Mouse (Mus musculus): ENCODE data around the gene Cul9. TPM values are rescaled to one million over a fixed set of nuclear protein-coding genes. Genes with fewer than 3 reads are reported as not detected.

Cul9 gene
- polyA plus RNA-seq, 1 experiment from 2014 or later = 9.8 TPM

DNA sequence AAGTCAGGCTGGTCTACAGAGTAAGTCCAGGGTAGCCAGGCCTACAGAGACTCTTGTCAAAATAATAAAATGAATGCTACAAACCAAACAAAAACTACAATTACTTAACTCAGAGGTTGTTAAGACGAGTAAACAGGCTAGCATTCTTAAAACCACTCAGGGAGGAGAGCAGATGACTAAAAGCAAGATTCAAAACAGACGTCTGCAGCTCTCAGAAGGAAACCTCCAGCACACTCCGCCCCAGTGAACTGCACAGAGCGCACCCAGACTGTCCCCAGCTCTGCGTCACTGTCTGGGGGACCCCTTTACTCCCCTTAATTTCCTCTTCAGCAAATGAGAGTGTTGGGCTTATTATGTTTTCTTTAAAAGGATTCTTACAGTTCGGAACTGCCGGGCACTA, 6.0 kb upstream of the Cul9 start:
- Histone ChIP-seq H3K36me3 (replicated peaks) (peaks cover 40% of the 10 kb centered on the region), H3K27ac (peak overlapping the region; percentile 87), H3K4me3 (replicated peaks) (no peak overlapping the region), H3K4me2 (peak overlapping the region; percentile 26), H3K4me1 (peaks cover 38% of the 10 kb centered on the region), H3K27me3 (peaks cover 14% of the 10 kb centered on the region; the same call in 1 of the 2 replicates), H3K9ac (no peak overlapping the region), H3K9me3 (no peaks in the 10 kb centered on the region)
- whole genome bisulfite sequencing = 79% methylated on average over 7 of the region's 7 CpGs
- no peak for ATAC-seq (ENCODE audit: low FRiP score)

DNA sequence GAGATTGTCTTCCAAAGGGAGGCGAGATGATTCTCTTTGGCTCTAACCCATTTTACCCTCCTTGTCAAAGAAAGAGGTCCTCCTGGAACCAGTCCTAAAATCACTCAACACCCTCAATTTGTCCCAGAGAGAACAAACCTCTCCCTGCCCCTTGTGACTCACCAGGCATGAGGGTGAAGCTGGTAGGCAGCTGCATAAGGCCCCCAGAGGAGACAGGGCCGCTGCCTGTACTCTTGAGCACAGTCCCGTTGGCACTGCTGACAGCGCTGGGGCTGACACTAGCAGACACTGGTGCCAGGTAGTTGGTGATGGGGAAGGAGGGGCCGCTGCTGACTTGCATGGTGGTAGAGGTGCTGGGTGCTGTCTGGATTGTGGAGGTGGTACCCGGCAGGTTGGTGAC, 5.2 kb upstream of the Cul9 start:
- ATAC-seq (ENCODE audit: low FRiP score) = no peak
- H3K9ac ChIP-seq = no peak overlapping the region
- WGBS = 91% methylated on average over 6 of the region's 6 CpGs
- H3K4me3 ChIP-seq (replicated peaks) = no peak overlapping the region
- peaks cover 22% of the 10 kb centered on the region; the same call in 1 of the 2 replicates for H3K27me3 ChIP-seq
- H3K4me1 ChIP-seq = peaks cover 39% of the 10 kb centered on the region
- H3K36me3 ChIP-seq (replicated peaks) = peaks cover 40% of the 10 kb centered on the region
- no peak overlapping the region for H3K4me2 ChIP-seq
- H3K27ac ChIP-seq = no peak overlapping the region
- H3K9me3 ChIP-seq = no peaks in the 10 kb centered on the region

DNA sequence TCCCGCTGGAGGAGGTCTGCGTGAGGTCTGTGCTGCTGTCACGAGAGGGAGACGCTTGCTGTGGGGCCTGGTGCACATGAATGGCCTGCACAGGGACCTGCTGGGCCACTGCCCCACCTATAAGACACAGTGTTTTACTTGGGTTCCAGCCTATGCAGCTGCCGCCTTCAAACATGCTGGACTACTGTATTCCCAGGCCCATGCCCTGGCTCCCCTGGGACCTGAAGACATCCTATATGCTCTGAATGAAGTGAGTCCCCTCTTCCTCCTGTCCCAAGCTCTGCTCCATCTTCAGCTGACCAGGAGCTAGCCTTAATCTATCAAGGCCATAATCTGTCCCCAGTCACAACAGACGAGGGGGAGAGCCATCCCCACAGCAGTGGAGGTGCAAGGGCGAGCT, 4.7 kb upstream of the Cul9 start:
- WGBS = 90% methylated on average over 7 of the region's 7 CpGs
- no peak for ATAC-seq (ENCODE audit: low FRiP score)
- H3K4me1 ChIP-seq = peaks cover 41% of the 10 kb centered on the region

DNA sequence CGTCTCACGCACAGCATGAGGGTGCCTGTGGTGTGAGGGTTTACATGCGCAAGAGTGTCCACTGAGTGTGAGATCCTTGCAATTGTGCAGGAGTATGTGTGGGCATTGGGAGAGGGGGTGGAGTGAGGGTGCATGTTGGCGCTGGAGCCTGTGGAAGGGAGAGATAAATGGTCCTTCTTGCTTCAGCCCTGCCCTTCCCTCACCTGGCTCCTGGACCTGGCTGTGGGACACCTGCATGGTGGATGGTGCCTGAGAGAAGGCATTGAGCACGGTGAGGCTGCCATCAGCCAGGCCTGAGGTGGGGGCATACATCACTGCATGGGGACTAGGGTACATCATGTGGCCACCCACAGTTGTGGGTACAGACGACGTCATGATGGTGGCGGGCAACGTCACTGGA, 3.5 kb upstream of the Cul9 start:
- no peak for ATAC-seq (ENCODE audit: low FRiP score)

More for the DNA sequence above, 4.7 kb upstream of the Cul9 start:
- H3K27me3 ChIP-seq = peaks cover 26% of the 10 kb centered on the region; the same call in 1 of the 2 replicates
- no peak overlapping the region for H3K27ac ChIP-seq
- no peak overlapping the region for H3K9ac ChIP-seq
- H3K4me2 ChIP-seq = no peak overlapping the region
- no peak overlapping the region for H3K4me3 ChIP-seq (replicated peaks)
- H3K9me3 ChIP-seq = no peaks in the 10 kb centered on the region
- peaks cover 40% of the 10 kb centered on the region for H3K36me3 ChIP-seq (replicated peaks)

DNA sequence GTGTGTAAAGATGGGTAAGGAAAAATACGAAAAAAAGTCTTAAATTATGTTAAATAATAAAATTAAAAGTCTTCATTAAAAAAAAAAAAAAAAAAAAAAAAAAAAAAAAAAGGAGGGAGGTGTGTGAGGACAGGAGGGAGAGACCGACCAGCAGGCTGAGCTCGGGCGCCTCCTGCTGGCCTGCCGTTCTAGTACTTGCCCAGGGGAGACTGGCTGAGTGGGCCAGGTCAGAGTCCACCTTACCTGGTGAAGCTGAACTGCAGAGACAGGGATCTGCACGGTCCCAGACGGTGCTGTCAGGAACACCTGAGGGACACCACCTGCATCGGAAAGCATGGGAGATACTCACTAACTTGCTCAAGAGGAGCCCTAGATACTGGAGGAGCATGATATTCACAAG, 3.0 kb upstream of the Cul9 start:
- H3K4me2 ChIP-seq = no peak overlapping the region
- ATAC-seq (ENCODE audit: low FRiP score) = no peak
- no peak overlapping the region for H3K27ac ChIP-seq
- H3K9me3 ChIP-seq = no peaks in the 10 kb centered on the region
- peaks cover 40% of the 10 kb centered on the region for H3K36me3 ChIP-seq (replicated peaks)
- peaks cover 38% of the 10 kb centered on the region; the same call in 1 of the 2 replicates for H3K27me3 ChIP-seq
- H3K4me3 ChIP-seq (replicated peaks) = no peak overlapping the region
- H3K4me1 ChIP-seq = peaks cover 36% of the 10 kb centered on the region
- H3K9ac ChIP-seq = no peak overlapping the region
- 26% methylated on average over 8 of the region's 8 CpGs for WGBS

More for the DNA sequence above, 3.5 kb upstream of the Cul9 start:
- H3K36me3 ChIP-seq (replicated peaks) = peaks cover 40% of the 10 kb centered on the region
- 87% methylated on average over 9 of the region's 9 CpGs for WGBS
- no peak overlapping the region for H3K9ac ChIP-seq
- H3K9me3 ChIP-seq = no peaks in the 10 kb centered on the region
- peaks cover 41% of the 10 kb centered on the region for H3K4me1 ChIP-seq
- peaks cover 36% of the 10 kb centered on the region; the same call in 1 of the 2 replicates for H3K27me3 ChIP-seq
- H3K4me2 ChIP-seq = no peak overlapping the region
- H3K4me3 ChIP-seq (replicated peaks) = no peak overlapping the region
- H3K27ac ChIP-seq = no peak overlapping the region

DNA sequence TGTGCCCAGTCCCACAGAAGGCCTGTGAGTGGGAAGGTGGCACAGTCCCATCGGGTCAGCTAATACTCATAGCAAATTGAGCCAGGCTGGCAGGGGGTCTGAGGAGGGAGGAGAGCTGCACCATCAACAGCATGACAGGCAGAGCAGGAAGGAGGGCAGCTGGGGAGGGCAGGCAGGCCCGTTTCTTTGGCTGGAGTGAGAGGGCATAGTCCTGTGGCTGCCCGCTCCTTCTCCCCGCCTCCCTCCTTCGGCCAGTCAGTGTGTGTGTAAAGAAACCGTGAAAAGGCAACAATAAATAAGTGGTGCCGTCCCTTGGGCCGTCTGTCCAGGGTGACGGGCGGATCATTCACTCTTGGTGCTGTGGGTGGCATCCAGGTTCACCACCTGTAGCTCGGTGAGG, 2.6 kb upstream of the Cul9 start:
- ATAC-seq (ENCODE audit: low FRiP score) = no peak
- H3K27ac ChIP-seq = no peak overlapping the region
- no peak overlapping the region for H3K4me2 ChIP-seq
- H3K27me3 ChIP-seq = peaks cover 38% of the 10 kb centered on the region; the same call in 1 of the 2 replicates
- H3K36me3 ChIP-seq (replicated peaks) = peaks cover 40% of the 10 kb centered on the region
- H3K9me3 ChIP-seq = no peaks in the 10 kb centered on the region
- WGBS = 57% methylated on average over 11 of the region's 11 CpGs
- no peak overlapping the region for H3K9ac ChIP-seq
- peaks cover 32% of the 10 kb centered on the region for H3K4me1 ChIP-seq
- H3K4me3 ChIP-seq (replicated peaks) = no peak overlapping the region

DNA sequence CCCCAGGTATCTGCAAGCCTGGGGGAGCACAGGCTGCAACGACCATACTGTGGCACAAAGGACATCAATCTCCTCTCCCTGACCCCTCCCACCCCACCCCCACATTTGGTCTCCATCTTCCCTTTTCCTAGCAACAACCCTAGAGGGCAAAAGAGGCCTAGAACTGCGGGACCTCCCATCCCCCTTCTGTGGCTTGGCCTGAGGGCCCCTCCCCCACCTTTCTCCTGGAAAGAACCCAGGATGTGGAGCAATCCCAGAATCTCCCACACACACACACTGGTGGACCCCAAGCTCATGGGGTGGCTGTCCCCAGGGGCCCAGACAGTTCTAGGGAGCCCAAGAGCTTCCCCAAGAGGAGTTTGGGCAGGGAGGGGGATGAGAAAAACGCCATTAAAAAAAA, 1.7 kb upstream of the Cul9 start:
- H3K4me2 ChIP-seq = no peak overlapping the region
- H3K27me3 ChIP-seq = peaks cover 38% of the 10 kb centered on the region; the same call in 1 of the 2 replicates
- peaks cover 40% of the 10 kb centered on the region for H3K36me3 ChIP-seq (replicated peaks)
- WGBS = 14% methylated on average over 3 of the region's 3 CpGs
- no peak overlapping the region for H3K9ac ChIP-seq
- no peak overlapping the region for H3K4me3 ChIP-seq (replicated peaks)
- no peak overlapping the region for H3K27ac ChIP-seq
- no peaks in the 10 kb centered on the region for H3K9me3 ChIP-seq
- H3K4me1 ChIP-seq = peaks cover 24% of the 10 kb centered on the region
- ATAC-seq (ENCODE audit: low FRiP score) = no peak

DNA sequence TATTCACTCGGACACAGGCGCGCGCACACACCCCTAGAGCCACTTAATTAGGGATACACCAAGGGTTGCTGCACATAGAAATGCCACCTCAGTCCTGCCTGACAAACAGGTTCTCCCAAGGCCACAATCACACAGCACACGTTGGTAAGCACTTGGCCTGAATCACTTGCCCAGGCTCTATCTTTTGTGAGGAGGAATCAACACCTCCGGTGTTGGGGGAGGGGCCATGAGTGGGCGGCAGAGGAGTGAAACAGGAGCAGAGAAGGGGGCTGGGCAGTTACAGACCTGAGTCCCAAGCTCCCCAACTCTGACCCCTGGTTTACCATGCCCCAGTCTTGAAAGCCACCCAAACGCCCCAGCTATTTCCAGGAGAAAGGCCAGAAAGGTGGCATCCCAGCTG, 807 bp upstream of the Cul9 start:
- Histone ChIP-seq H3K36me3 (replicated peaks) (peaks cover 37% of the 10 kb centered on the region), H3K4me1 (peaks cover 16% of the 10 kb centered on the region), H3K4me3 (replicated peaks) (no peak overlapping the region), H3K9me3 (no peaks in the 10 kb centered on the region), H3K4me2 (peak overlapping the region; percentile 92), H3K27ac (no peak overlapping the region), H3K9ac (peak overlapping the region; percentile 81; the same call in 1 of the 2 replicates), H3K27me3 (peaks cover 38% of the 10 kb centered on the region; the same call in 1 of the 2 replicates)
- ATAC-seq (ENCODE audit: low FRiP score) = no peak
- WGBS = 6% methylated on average over 8 of the region's 8 CpGs

DNA sequence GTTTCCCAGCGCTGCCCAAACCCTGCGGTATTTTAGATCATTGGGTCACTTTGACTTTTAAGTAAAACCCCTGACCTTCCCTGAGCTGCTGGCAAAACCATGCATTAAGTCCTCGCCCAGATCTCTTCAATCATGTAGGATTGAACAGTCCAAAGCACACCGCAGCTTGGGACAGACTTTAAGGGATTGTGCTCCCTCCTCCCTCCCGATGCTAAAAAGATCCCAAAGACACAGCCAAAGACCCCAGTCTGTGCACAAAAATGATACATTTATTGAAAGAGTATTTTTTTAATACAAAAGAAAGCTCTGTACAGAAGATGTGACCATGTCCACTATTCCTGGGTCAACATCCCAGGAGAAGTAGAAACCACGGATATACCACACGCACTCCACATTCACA, 403 bp upstream of the Cul9 start:
- Histone ChIP-seq H3K27me3 (peaks cover 38% of the 10 kb centered on the region; the same call in 1 of the 2 replicates), H3K4me1 (peaks cover 16% of the 10 kb centered on the region), H3K9me3 (no peaks in the 10 kb centered on the region), H3K27ac (no peak overlapping the region), H3K9ac (peak overlapping the region; percentile 81), H3K36me3 (replicated peaks) (peaks cover 33% of the 10 kb centered on the region), H3K4me3 (replicated peaks) (peak overlapping the region; percentile 69), H3K4me2 (peak overlapping the region; percentile 92)
- ATAC-seq (ENCODE audit: low FRiP score) = no peak
- WGBS = 6% methylated on average over 7 of the region's 7 CpGs

- H3K4me1 ChIP-seq = peaks cover 16% of the 10 kb centered on the region
Measured at GRCm38 (mm10) chr17:46543661-46544060, 2.5 kb downstream of the Cul9 start.

DNA sequence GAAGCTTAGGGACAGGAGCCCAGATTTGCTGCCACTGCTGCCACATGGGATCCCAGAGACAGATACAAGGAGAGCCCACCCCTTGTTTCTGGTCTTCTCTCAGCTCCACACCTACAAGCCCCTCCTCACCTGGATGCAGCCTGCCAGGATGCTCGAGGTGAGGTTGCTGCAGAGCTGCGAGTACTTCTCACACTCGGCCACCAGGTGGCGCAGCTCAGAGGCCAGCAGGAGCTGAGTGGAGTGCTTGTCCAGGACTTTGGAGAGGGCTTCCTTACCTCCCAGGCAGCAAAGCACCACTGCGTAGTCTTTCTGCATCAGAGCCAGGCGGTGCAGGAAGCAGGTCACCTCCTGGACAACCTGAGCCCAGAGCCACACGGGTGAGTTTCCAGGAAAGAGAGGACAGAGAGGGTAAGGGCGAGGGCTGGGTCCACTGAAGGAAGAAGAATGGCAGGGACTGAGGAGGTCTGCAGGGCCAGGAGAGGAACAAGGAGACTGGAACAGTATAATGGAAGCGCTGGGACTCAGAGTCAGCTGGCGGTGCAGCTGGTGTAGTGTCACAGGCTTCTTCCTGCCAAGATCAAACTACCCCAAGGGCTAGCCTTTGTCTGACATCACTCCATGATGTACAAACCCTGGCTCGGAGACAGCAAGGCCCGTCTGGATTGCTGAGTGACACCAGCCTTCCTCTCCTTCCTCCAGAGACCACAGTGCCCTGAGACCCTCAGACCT, 20.4 kb downstream of the Cul9 start:
- Histone ChIP-seq H3K27me3 (peaks cover 31% of the 10 kb centered on the region), H3K4me2 (no peak overlapping the region), H3K9me3 (no peaks in the 10 kb centered on the region), H3K9ac (no peak overlapping the region), H3K36me3 (replicated peaks) (peaks cover 8% of the 10 kb centered on the region; the same call in 1 of the 2 replicates), H3K4me3 (replicated peaks) (no peak overlapping the region), H3K27ac (no peak overlapping the region), H3K4me1 (no peaks in the 10 kb centered on the region)
- ATAC-seq (ENCODE audit: low FRiP score) = no peak
- 39% methylated on average over 12 of the region's 12 CpGs for WGBS

More at GRCm38 (mm10) chr17:46543661-46544060, 2.5 kb downstream of the Cul9 start:
- ATAC-seq (ENCODE audit: low FRiP score) = no peak
- Histone ChIP-seq H3K4me3 (replicated peaks) (no peak overlapping the region), H3K36me3 (replicated peaks) (peaks cover 28% of the 10 kb centered on the region), H3K27ac (no peak overlapping the region), H3K27me3 (peaks cover 43% of the 10 kb centered on the region; the same call in 1 of the 2 replicates), H3K9me3 (no peaks in the 10 kb centered on the region), H3K4me2 (no peak overlapping the region), H3K9ac (no peak overlapping the region)
- 92% methylated on average over 12 of the region's 12 CpGs for WGBS

GRCm38 (mm10) chr17:46525065-46525464, 21.1 kb downstream of the Cul9 start:
- H3K4me2 ChIP-seq = no peak overlapping the region
- no peak overlapping the region for H3K27ac ChIP-seq
- H3K9me3 ChIP-seq = no peaks in the 10 kb centered on the region
- 91% methylated on average over 10 of the region's 10 CpGs for WGBS
- H3K4me3 ChIP-seq (replicated peaks) = no peak overlapping the region
- H3K27me3 ChIP-seq = peaks cover 37% of the 10 kb centered on the region
- no peak overlapping the region for H3K9ac ChIP-seq
- no peak for ATAC-seq (ENCODE audit: low FRiP score)
- H3K36me3 ChIP-seq (replicated peaks) = peaks cover 8% of the 10 kb centered on the region; the same call in 1 of the 2 replicates
- H3K4me1 ChIP-seq = no peaks in the 10 kb centered on the region

Measured in forebrain, embryonic 12.5 days (tissue).